Mouse (Mus musculus) ES-E14 (cell line): ENCODE data around the gene Zxdc. TPM values are rescaled to one million over a fixed set of nuclear protein-coding genes. Genes with fewer than 3 reads are reported as not detected.

Experiments used
- DNase-seq: peaks from one replicate; pipeline ENCODE4 v3.0.0-alpha.2; 2013; ENCODE audit warnings: low read depth, low spot score
- H3K27ac ChIP-seq: 2 replicates; pipeline ENCODE4 v1.5.1; 2012; ENCODE audit warnings: low read depth, mild to moderate bottlenecking, low read length, moderate library complexity, mixed read lengths; ENCODE audit not compliant: poor library complexity, insufficient read depth, severe bottlenecking
- H3K36me3 ChIP-seq: 2 replicates; pipeline ENCODE4 v1.6.1; 2012; ENCODE audit warnings: mild to moderate bottlenecking, low read length, moderate library complexity, mixed read lengths; ENCODE audit not compliant: control insufficient read depth, poor library complexity, insufficient read depth, severe bottlenecking
- H3K4me1 ChIP-seq, 2 experiments: fragments of 150-350 bp in 1 of 2; sonication (generic) in 1 of 2; 2 replicates each; pipeline ENCODE4 v1.6.1; 2012; ENCODE audit warnings: low read length in 2 of 2, mild to moderate bottlenecking in 1 of 2, mixed read lengths in 1 of 2; ENCODE audit not compliant: control insufficient read depth in 2 of 2, insufficient read depth in 2 of 2, poor library complexity in 1 of 2
- H3K4me3 ChIP-seq, 2 experiments: fragments of 150-350 bp in 1 of 2; sonication (generic) in 1 of 2; 2 replicates each; pipeline ENCODE4 v1.5.1; 2012; ENCODE audit warnings: low read length in 2 of 2, low read depth in 1 of 2, mild to moderate bottlenecking in 1 of 2, mixed read lengths in 1 of 2; ENCODE audit not compliant: insufficient read depth in 1 of 2, poor library complexity in 1 of 2, severe bottlenecking in 1 of 2
- H3K9ac ChIP-seq: 2 replicates; pipeline ENCODE4 v1.6.1; 2012; ENCODE audit warnings: low read depth, mild to moderate bottlenecking, low read length, mixed read lengths; ENCODE audit not compliant: poor library complexity, insufficient read depth, severe bottlenecking
- H3K9me3 ChIP-seq: fragments of 150-350 bp; sonication (generic); 2 replicates; pipeline ENCODE4 v1.6.1; 2012; ENCODE audit warnings: low read depth, mild to moderate bottlenecking, low read length; ENCODE audit not compliant: control insufficient read depth, insufficient read depth
- CHD2 ChIP-seq: IDR thresholded peaks from 2 replicates; pipeline ENCODE4 v1.6.1; 2014; ENCODE audit warnings: mild to moderate bottlenecking, low read depth, low read length, inconsistent platforms
- HCFC1 ChIP-seq: IDR thresholded peaks from 2 replicates; pipeline ENCODE4 v1.6.1; 2012; ENCODE audit warnings: low read length, inconsistent platforms, borderline replicate concordance; ENCODE audit not compliant: insufficient read depth
- MAFK ChIP-seq: IDR thresholded peaks from 2 replicates; pipeline ENCODE4 v1.6.1; 2014; ENCODE audit warnings: mild to moderate bottlenecking, low read depth, low read length, inconsistent platforms; ENCODE audit not compliant: insufficient read depth
- ZC3H11A ChIP-seq: IDR thresholded peaks from 2 replicates; pipeline ENCODE4 v1.6.1; 2012; ENCODE audit warnings: low read depth, mild to moderate bottlenecking, inconsistent platforms, low read length, borderline replicate concordance
- ZNF384 ChIP-seq: IDR thresholded peaks from 2 replicates; pipeline ENCODE4 v1.6.1; 2012; ENCODE audit warnings: low read depth, low read length, inconsistent platforms
- in situ Hi-C, 2 experiments: fragments of 600-800 bp; cut with MboI; formaldehyde crosslinking; loops; one replicate each; pipeline ENCODE4 v1.15.1; 2025; ENCODE audit warnings: low sequenced_read_pairs in 2 of 2, inconsistent platforms in 1 of 2; ENCODE audit not compliant: unreplicated experiment in 2 of 2
- total RNA-seq: library from RNA; depleted of rRNA; stranded (reverse); fragments of 300-350 nt; gene quantifications from 2 replicates; pipeline ENCODE4 v1.2.3, GENCODE M21; 2012; rRNA removed

Zxdc gene
- 10.6 and 12.0 TPM in 2 replicates for total RNA-seq

- peak within 1 kb of the TSS; percentile 70 to 91 for H3K4me3 ChIP-seq
- peak; percentile 96 for DNase-seq
- H3K27ac ChIP-seq: no peak within 1 kb of the TSS
- H3K9ac ChIP-seq: peak within 1 kb of the TSS; percentile 86
- peaks cover 3 to 9% of the 10 kb centered on the region in 2 experiments; a peak in 3 of 4 replicates for H3K4me1 ChIP-seq
- TF ChIP-seq ZC3H11A (no peak), ZNF384 (no peak), CHD2 (no peak), HCFC1 (no peak), MAFK (no peak)
- peaks cover 11% of the 10 kb centered on the region for H3K36me3 ChIP-seq
- no peaks in the 10 kb centered on the region for H3K9me3 ChIP-seq
- in situ Hi-C loops: no loop called here
Observed at GRCm38 (mm10) chr6:90368976-90369724, at the start of gene Zxdc. Gene Zxdc, plus strand, starts transcription at chr6:90369492.

GRCm38 (mm10) chr6:90320429-90320828 is 48.9 kb upstream of the Zxdc start:
- DNase-seq: no peak
- H3K36me3 ChIP-seq: no peaks in the 10 kb centered on the region
- H3K9me3 ChIP-seq: peaks cover 2% of the 10 kb centered on the region; the same call in 1 of the 2 replicates
- no peak overlapping the region for H3K9ac ChIP-seq
- TF ChIP-seq CHD2 (no peak), MAFK (no peak), ZC3H11A (no peak), ZNF384 (no peak)
- no peak overlapping the region for H3K27ac ChIP-seq
- in situ Hi-C loops: no loop called here
- H3K4me3 ChIP-seq: no peak overlapping the region
- 0 out of 4 replicates have a peak, but pooled peaks cover 0 to 3% of the 10 kb centered on the region in 2 experiments for H3K4me1 ChIP-seq

- H3K36me3 ChIP-seq: no peaks in the 10 kb centered on the region
- H3K4me3 ChIP-seq: no peak overlapping the region
- 0 out of 4 replicates have a peak, but pooled peaks cover 0 to 3% of the 10 kb centered on the region in 2 experiments for H3K4me1 ChIP-seq
- in situ Hi-C loops: no loop called here
- TF ChIP-seq CHD2 (no peak), ZC3H11A (no peak), ZNF384 (no peak), HCFC1 (no peak), MAFK (no peak)
- DNase-seq: no peak
- no peak overlapping the region for H3K27ac ChIP-seq
- H3K9me3 ChIP-seq: no peaks in the 10 kb centered on the region
- no peak overlapping the region for H3K9ac ChIP-seq
Observed at GRCm38 (mm10) chr6:90321811-90322210, 47.5 kb upstream of the Zxdc start.

- Histone ChIP-seq H3K36me3 (no peaks in the 10 kb centered on the region), H3K9me3 (no peaks in the 10 kb centered on the region), H3K4me3 (no peak overlapping the region), H3K27ac (no peak overlapping the region), H3K9ac (no peak overlapping the region), H3K4me1 (0 out of 4 replicates have a peak, but pooled peaks cover 0 to 3% of the 10 kb centered on the region in 2 experiments)
- in situ Hi-C loops: no loop called here
- no peak for DNase-seq
- TF ChIP-seq ZC3H11A (no peak), CHD2 (no peak), HCFC1 (no peak), ZNF384 (no peak), MAFK (no peak)
Observed at GRCm38 (mm10) chr6:90324026-90324425, 45.3 kb upstream of the Zxdc start.
